In genomic region chr11:69410045-69410309, GRCm38 (mm10) we compare ENCODE assay signal across 8 mouse cellular contexts. TPM values are rescaled to one million over a fixed set of nuclear protein-coding genes. Genes with fewer than 3 reads are reported as not detected.
DNase-seq lines count a peak whose midpoint lies in the region; ATAC-seq and TF ChIP-seq lines count a peak whose summit lies in the region.

No protein-coding gene starts in this region.

- DNase-seq in heart, postnatal 4 days, result no peak
- no peak for DNase-seq in midbrain, embryonic 10.5 days (ENCODE audit: low spot score)
- no peak for DNase-seq in adrenal gland, postnatal 4 days (ENCODE audit: low spot score in 2 of 2)
- DNase-seq in cerebellum, postnatal 10 days, result no peak
- no peak for DNase-seq in cerebellum, adult 11 months

- H3K4me3 ChIP-seq in heart, embryonic 15.5 days, result peak overlapping the region; percentile 85
- H3K4me3 ChIP-seq in bone marrow, adult 2 months (replicated peaks; ENCODE audit: control insufficient read depth, low read depth, low read length), result peak overlapping the region; percentile 98
- peak overlapping the region; percentile 63 for H3K4me3 ChIP-seq in hindbrain, embryonic 12.5 days
- peak overlapping the region; percentile 93 for H3K4me3 ChIP-seq in midbrain, embryonic 10.5 days

- peak overlapping the region; percentile 90 for H3K9ac ChIP-seq in heart, embryonic 15.5 days
- peak overlapping the region; percentile 95 for H3K9ac ChIP-seq in hindbrain, embryonic 12.5 days

- no peak; the same call in 1 of the 2 replicates for TF ChIP-seq POLR2A in bone marrow, adult 2 months (IDR thresholded peaks at IDR 0.05; ENCODE audit: borderline replicate concordance, control insufficient read depth, low read depth, low read length)

- no peaks in the 10 kb centered on the region for H3K9me3 ChIP-seq in heart, embryonic 15.5 days (replicated peaks)
- no peaks in the 10 kb centered on the region for H3K9me3 ChIP-seq in hindbrain, embryonic 12.5 days (replicated peaks)
- H3K9me3 ChIP-seq in midbrain, embryonic 10.5 days (replicated peaks), result no peaks in the 10 kb centered on the region

- no peak for ATAC-seq in heart, embryonic 15.5 days (replicated peaks; ENCODE audit: insufficient number of reproducible peaks, insufficient read depth, low FRiP score, low read depth)
- ATAC-seq in hindbrain, embryonic 12.5 days (ENCODE audit: low FRiP score), result no peak

- TF ChIP-seq CTCF in bone marrow, adult 2 months (IDR thresholded peaks at IDR 0.05; ENCODE audit: control insufficient read depth, insufficient read depth, low read length), result no peak

- H3K27ac ChIP-seq in heart, embryonic 15.5 days, result peak overlapping the region; percentile 99
- peak overlapping the region; percentile 96 for H3K27ac ChIP-seq in bone marrow, adult 2 months (ENCODE audit: control insufficient read depth, insufficient read depth, low read depth, low read length, poor library complexity)
- H3K27ac ChIP-seq in hindbrain, embryonic 12.5 days, result peak overlapping the region; percentile 99
- H3K27ac ChIP-seq in midbrain, embryonic 10.5 days (replicated peaks), result peak overlapping the region; percentile 99

- peak overlapping the region; percentile 93 for H3K4me2 ChIP-seq in heart, embryonic 15.5 days
- peak overlapping the region; percentile 99 for H3K4me2 ChIP-seq in hindbrain, embryonic 12.5 days (replicated peaks)

- 0% methylated on average over 18 of the region's 18 CpGs for WGBS in heart, embryonic 15.5 days
- WGBS in bone marrow, adult 2 months, result under 1% methylated on average over 18 of the region's 18 CpGs
- WGBS in hindbrain, embryonic 12.5 days, result 0% methylated on average over 18 of the region's 18 CpGs
- under 1% methylated on average over 18 of the region's 18 CpGs for WGBS in midbrain, embryonic 10.5 days

- peaks cover 49% of the 10 kb centered on the region for H3K4me1 ChIP-seq in heart, embryonic 15.5 days (replicated peaks)
- H3K4me1 ChIP-seq in bone marrow, adult 2 months (ENCODE audit: control insufficient read depth, insufficient read depth, low read length), result peaks cover 5% of the 10 kb centered on the region; the same call in 1 of the 2 replicates
- H3K4me1 ChIP-seq in hindbrain, embryonic 12.5 days, result peaks cover 55% of the 10 kb centered on the region
- peaks cover 79% of the 10 kb centered on the region for H3K4me1 ChIP-seq in midbrain, embryonic 10.5 days

- H3K36me3 ChIP-seq in heart, embryonic 15.5 days, result peaks cover 38% of the 10 kb centered on the region
- peaks cover 39% of the 10 kb centered on the region for H3K36me3 ChIP-seq in hindbrain, embryonic 12.5 days
- H3K36me3 ChIP-seq in midbrain, embryonic 10.5 days, result peaks cover 49% of the 10 kb centered on the region

- no peaks in the 10 kb centered on the region for H3K27me3 ChIP-seq in heart, embryonic 15.5 days
- no peaks in the 10 kb centered on the region for H3K27me3 ChIP-seq in hindbrain, embryonic 12.5 days
- no peaks in the 10 kb centered on the region for H3K27me3 ChIP-seq in midbrain, embryonic 10.5 days (ENCODE audit: low read depth, poor library complexity, severe bottlenecking)

RNA-seq across cellular contexts. Expression of gene Kdm6b, which starts 3.5 kb away (rescaled TPM):
- 18.6 and 19.5 TPM in 2 replicates for polyA plus RNA-seq in heart, embryonic 15.5 days (2015; fragmentation: Nextera tagmentation; extraction: Ambion mirVana)
- total RNA-seq in heart, postnatal 4 days (2021), result 10 to 100 TPM; 48.3 to 49.7 TPM
- 13.7 and 29.2 TPM in 2 replicates for polyA plus RNA-seq in bone marrow, adult 2 months (2011; ENCODE audit: insufficient read depth, insufficient read length, low replicate concordance, missing spikeins)
- polyA plus RNA-seq in hindbrain, embryonic 12.5 days (2016; fragmentation: Nextera tagmentation; extraction: Ambion mirVana), result 51.4 and 51.6 TPM in 2 replicates
- polyA plus RNA-seq in midbrain, embryonic 10.5 days (2016; fragmentation: Nextera tagmentation; extraction: Ambion mirVana), result 31.8 and 37.1 TPM in 2 replicates
- total RNA-seq in adrenal gland, postnatal 4 days (2021), result 10 to 100 TPM; 48.7 to 52.5 TPM

RNA-seq across cellular contexts. Expression of gene Tmem88, which starts 11.9 kb away (rescaled TPM):
- 37.3 and 40.6 TPM in 2 replicates for polyA plus RNA-seq in heart, embryonic 15.5 days (2015; fragmentation: Nextera tagmentation; extraction: Ambion mirVana)
- 10 to 100 TPM; 37.1 to 38.3 TPM for total RNA-seq in heart, postnatal 4 days (2021)
- polyA plus RNA-seq in bone marrow, adult 2 months (2011; ENCODE audit: insufficient read depth, insufficient read length, low replicate concordance, missing spikeins), result 1.6 TPM in 1 of 2 replicates, not detected in the other
- polyA plus RNA-seq in hindbrain, embryonic 12.5 days (2016; fragmentation: Nextera tagmentation; extraction: Ambion mirVana), result 13.2 and 14.8 TPM in 2 replicates
- polyA plus RNA-seq in midbrain, embryonic 10.5 days (2016; fragmentation: Nextera tagmentation; extraction: Ambion mirVana), result 16.9 and 21.4 TPM in 2 replicates
- total RNA-seq in adrenal gland, postnatal 4 days (2021), result 10 to 100 TPM; 23.4 to 27.2 TPM

RNA-seq across cellular contexts. Expression of gene Cyb5d1, which starts 14.5 kb away (rescaled TPM):
- polyA plus RNA-seq in heart, embryonic 15.5 days (2015; fragmentation: Nextera tagmentation; extraction: Ambion mirVana), result 20.6 and 24.0 TPM in 2 replicates
- total RNA-seq in heart, postnatal 4 days (2021), result 10 to 100 TPM; 21.3 to 22.1 TPM
- polyA plus RNA-seq in bone marrow, adult 2 months (2011; ENCODE audit: insufficient read depth, insufficient read length, low replicate concordance, missing spikeins), result 5.1 and 9.1 TPM in 2 replicates
- polyA plus RNA-seq in hindbrain, embryonic 12.5 days (2016; fragmentation: Nextera tagmentation; extraction: Ambion mirVana), result 48.0 and 50.5 TPM in 2 replicates
- polyA plus RNA-seq in midbrain, embryonic 10.5 days (2016; fragmentation: Nextera tagmentation; extraction: Ambion mirVana), result 50.4 and 57.3 TPM in 2 replicates
- 10 to 100 TPM; 42.0 to 44.3 TPM for total RNA-seq in adrenal gland, postnatal 4 days (2021)

RNA-seq across cellular contexts. Expression of gene Naa38, which starts 14.7 kb away (rescaled TPM):
- 129 and 132 TPM in 2 replicates for polyA plus RNA-seq in heart, embryonic 15.5 days (2015; fragmentation: Nextera tagmentation; extraction: Ambion mirVana)
- total RNA-seq in heart, postnatal 4 days (2021), result 100 to 1,000 TPM in 1 of 2 experiments, 10 to 100 TPM in 1; 92.3 to 101 TPM
- 23.1 and 43.9 TPM in 2 replicates for polyA plus RNA-seq in bone marrow, adult 2 months (2011; ENCODE audit: insufficient read depth, insufficient read length, low replicate concordance, missing spikeins)
- polyA plus RNA-seq in hindbrain, embryonic 12.5 days (2016; fragmentation: Nextera tagmentation; extraction: Ambion mirVana), result 94.0 and 103 TPM in 2 replicates
- 145 and 146 TPM in 2 replicates for polyA plus RNA-seq in midbrain, embryonic 10.5 days (2016; fragmentation: Nextera tagmentation; extraction: Ambion mirVana)
- 100 to 1,000 TPM; 118 to 129 TPM for total RNA-seq in adrenal gland, postnatal 4 days (2021)

RNA-seq across cellular contexts. Expression of gene Chd3, which starts 40.8 kb away (rescaled TPM):
- 14.2 and 22.9 TPM in 2 replicates for polyA plus RNA-seq in heart, embryonic 15.5 days (2015; fragmentation: Nextera tagmentation; extraction: Ambion mirVana)
- 10 to 100 TPM; 75.3 to 76.7 TPM for total RNA-seq in heart, postnatal 4 days (2021)
- 49.6 and 54.5 TPM in 2 replicates for polyA plus RNA-seq in bone marrow, adult 2 months (2011; ENCODE audit: insufficient read depth, insufficient read length, low replicate concordance, missing spikeins)
- 93.4 and 97.6 TPM in 2 replicates for polyA plus RNA-seq in hindbrain, embryonic 12.5 days (2016; fragmentation: Nextera tagmentation; extraction: Ambion mirVana)
- 41.7 and 50.6 TPM in 2 replicates for polyA plus RNA-seq in midbrain, embryonic 10.5 days (2016; fragmentation: Nextera tagmentation; extraction: Ambion mirVana)
- total RNA-seq in adrenal gland, postnatal 4 days (2021), result 100 to 1,000 TPM; 164 to 190 TPM
